Mouse (Mus musculus): ENCODE results near the gene Olfr1137. TPM values are rescaled to one million over a fixed set of nuclear protein-coding genes. Genes with fewer than 3 reads are reported as not detected.

The Olfr1137 gene
- not detected for total RNA-seq (2023)

GRCm38 (mm10) chr2:87713079-87713478 is at the start of gene Olfr1137:
Gene Olfr1137 (minus strand): TSS chr2:87713179.

GRCm38 (mm10) chr2:87753891-87754290 is 40.9 kb upstream of the Olfr1137 start, which contains the start of gene Olfr1141:
Gene Olfr1141 (minus strand): TSS chr2:87753991.

GRCm38 (mm10) chr2:87743452-87743851 is 30.5 kb upstream of the Olfr1137 start, which contains the start of gene Olfr1140:
Gene Olfr1140 (plus strand): TSS chr2:87743752.

GRCm38 (mm10) chr2:87739878-87740277 is 26.9 kb upstream of the Olfr1137 start, which contains the start of gene Olfr1138:
Gene Olfr1138 (minus strand): TSS chr2:87739978.

GRCm38 (mm10) chr2:87693847-87694246 is 19.1 kb downstream of the Olfr1137 start, which contains the start of gene Olfr1136:
Gene Olfr1136 (minus strand): TSS chr2:87693947.

GRCm38 (mm10) chr2:87673564-87673963 is 39.4 kb downstream of the Olfr1137 start, which contains the start of gene Olfr1135:
Gene Olfr1135 (minus strand): TSS chr2:87673664.

Other genes with a start within 250 kb of the Olfr1137 start
- gene Pramel7, start 216.1 kb downstream of the Olfr1137 start, total RNA-seq (2023), result not detected
- not detected for gene Pramel6, start 206.6 kb downstream of the Olfr1137 start, total RNA-seq (2023)
- not detected for gene Olfr153, start 181.4 kb downstream of the Olfr1137 start, total RNA-seq (2023)
- gene Olfr1128, start 167.6 kb downstream of the Olfr1137 start, total RNA-seq (2023), result not detected
- gene Olfr1129, start 139.3 kb downstream of the Olfr1137 start, total RNA-seq (2023), result not detected
- gene Olfr1130, start 107.0 kb downstream of the Olfr1137 start, total RNA-seq (2023), result not detected
- not detected for gene Olfr1131, start 86.1 kb downstream of the Olfr1137 start, total RNA-seq (2023)
- gene Olfr1132, start 75.6 kb downstream of the Olfr1137 start, total RNA-seq (2023), result not detected
- gene Olfr1133, start 65.8 kb downstream of the Olfr1137 start, total RNA-seq (2023), result not detected
- gene Olfr1134, start 54.7 kb downstream of the Olfr1137 start, total RNA-seq (2023), result not detected
- not detected for gene Olfr1135, start 39.5 kb downstream of the Olfr1137 start, total RNA-seq (2023)
- gene Olfr1136, start 19.2 kb downstream of the Olfr1137 start, total RNA-seq (2023), result not detected
- gene Olfr1138, start 26.8 kb upstream of the Olfr1137 start, total RNA-seq (2023), result not detected
- gene Olfr1140, start 30.6 kb upstream of the Olfr1137 start, total RNA-seq (2023), result not detected
- gene Olfr1141, start 40.8 kb upstream of the Olfr1137 start, total RNA-seq (2023), result not detected
- gene Olfr152, start 66.3 kb upstream of the Olfr1137 start, total RNA-seq (2023), result not detected
- gene Olfr1143, start 87.4 kb upstream of the Olfr1137 start, total RNA-seq (2023), result not detected
- gene Olfr1145, start 96.6 kb upstream of the Olfr1137 start, total RNA-seq (2023), result not detected
- gene Olfr1148, start 117.4 kb upstream of the Olfr1137 start, total RNA-seq (2023), result not detected
- gene Olfr1150-ps1, start 130.8 kb upstream of the Olfr1137 start, total RNA-seq (2023), result not detected
- gene Olfr1151, start 142.7 kb upstream of the Olfr1137 start, total RNA-seq (2023), result not detected
- not detected for gene Olfr1152, start 153.3 kb upstream of the Olfr1137 start, total RNA-seq (2023)
- not detected for gene Olfr1153, start 181.8 kb upstream of the Olfr1137 start, total RNA-seq (2023)
- not detected for gene Olfr1154, start 192.0 kb upstream of the Olfr1137 start, total RNA-seq (2023)
- gene Olfr1155, start 232.0 kb upstream of the Olfr1137 start, total RNA-seq (2023), result not detected
- not detected for gene Olfr1156, start 239.9 kb upstream of the Olfr1137 start, total RNA-seq (2023)

All from T-cell, adult 66 days (primary cell).